Mouse (Mus musculus): ENCODE results near the gene Btaf1. TPM values are rescaled to one million over a fixed set of nuclear protein-coding genes. Genes with fewer than 3 reads are reported as not detected.

The Btaf1 gene
- total and polyA plus RNA-seq, 3 experiments = 2.7 to 13.5 (median 12.4) TPM

DNA sequence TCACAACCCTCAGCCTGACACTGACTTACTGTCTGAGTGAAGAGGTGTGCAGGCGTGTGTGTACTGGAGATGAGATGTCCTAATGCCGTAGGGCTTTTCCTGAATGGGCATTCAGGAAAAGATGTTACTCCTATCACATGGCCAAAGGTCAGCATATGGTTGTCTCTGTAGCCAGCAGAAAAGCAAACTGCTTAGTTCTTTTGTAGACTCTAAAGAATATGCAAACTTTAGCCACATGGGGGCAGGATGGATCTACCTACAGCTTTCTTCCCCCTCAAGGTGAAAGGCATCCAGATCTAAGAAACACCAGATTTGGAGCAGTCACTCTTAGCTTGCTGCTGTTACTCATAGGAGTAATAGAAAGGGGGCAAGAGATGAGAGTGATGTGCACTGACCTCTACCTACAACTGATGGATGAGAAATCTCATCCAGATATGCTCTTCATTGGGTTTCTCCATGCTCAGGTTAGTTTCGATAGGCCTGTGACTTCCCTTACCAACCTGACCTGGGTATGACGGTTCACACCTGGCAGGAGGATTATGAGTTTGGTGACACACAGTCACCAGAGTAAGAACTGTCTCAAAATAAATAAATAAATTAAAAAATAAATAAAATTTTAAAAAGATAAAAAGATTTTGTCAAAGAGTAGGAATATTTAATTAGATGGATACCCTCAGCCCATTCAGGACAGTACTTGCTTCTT lies 124.9 kb downstream of the Btaf1 start:
- Histone ChIP-seq H3K9ac (ENCODE audit: low read depth, low read length) (no peak overlapping the region), H3K4me1 (ENCODE audit: control insufficient read depth, insufficient read depth, low read length) (no peaks in the 10 kb centered on the region), H3K79me2 (replicated peaks; ENCODE audit: control insufficient read depth, insufficient read depth, low read length) (no peaks in the 10 kb centered on the region), H3K36me3 (ENCODE audit: control insufficient read depth, insufficient read depth, low read length) (no peaks in the 10 kb centered on the region; the same call in 1 of the 2 replicates), H3K27me3 (ENCODE audit: control insufficient read depth, insufficient read depth, low read length) (no peaks in the 10 kb centered on the region), H3K27ac (no peak overlapping the region), H3K4me3 (no peak overlapping the region)
- peak; percentile 80 for TF ChIP-seq CTCF (IDR thresholded peaks at IDR 0.05)
- no peak for TF ChIP-seq POLR2A (IDR thresholded peaks at IDR 0.05; ENCODE audit: insufficient read depth, low read depth, low read length)
- DNase-seq = no peak
- 56% methylated on average over 4 of the region's 4 CpGs for WGBS
- intact Hi-C loops (cut with DNase I) = loop anchor here (2.0 kb wide), 2 partner anchors 158 to 214 kb away; partner anchors contain the start of gene Cpeb3

DNA sequence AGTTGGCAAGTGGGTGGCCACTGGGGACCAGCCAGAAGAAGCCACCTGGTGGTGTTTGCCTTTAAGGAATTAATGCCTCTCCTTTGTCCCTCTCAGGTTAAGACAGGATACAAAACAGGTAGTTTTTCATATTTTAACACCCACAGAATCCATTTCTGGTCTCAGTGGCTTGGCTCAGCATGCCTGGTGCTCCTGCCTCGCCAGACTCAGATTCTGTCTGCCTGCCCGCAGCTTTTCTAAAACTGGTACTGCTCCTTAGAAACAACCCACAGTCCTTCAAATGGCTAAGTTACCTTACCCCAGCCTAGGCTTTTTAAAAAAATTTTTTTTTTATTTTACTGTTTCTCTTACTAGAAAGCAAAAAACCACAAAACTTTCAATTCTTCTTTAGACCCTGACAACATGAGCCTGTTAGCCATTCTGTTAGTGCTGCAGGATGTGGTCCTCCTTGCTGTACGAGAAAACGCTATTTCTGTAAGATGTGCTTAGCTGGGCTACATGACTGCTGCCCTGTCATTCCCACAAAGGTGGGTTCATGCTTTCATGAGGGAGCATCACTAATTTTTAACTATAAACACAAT lies 130.2 kb downstream of the Btaf1 start:
- H3K4me1 ChIP-seq (ENCODE audit: control insufficient read depth, insufficient read depth, low read length) = peaks cover 3% of the 10 kb centered on the region
- no peaks in the 10 kb centered on the region for H3K27me3 ChIP-seq (ENCODE audit: control insufficient read depth, insufficient read depth, low read length)
- no peak overlapping the region for H3K27ac ChIP-seq
- 75% methylated on average over 4 of the region's 4 CpGs for WGBS
- H3K79me2 ChIP-seq (replicated peaks; ENCODE audit: control insufficient read depth, insufficient read depth, low read length) = no peaks in the 10 kb centered on the region
- no peak overlapping the region for H3K9ac ChIP-seq (ENCODE audit: low read depth, low read length)
- DNase-seq = no peak
- intact Hi-C loops (cut with DNase I) = no loop called here
- TF ChIP-seq EP300 (IDR thresholded peaks at IDR 0.05; ENCODE audit: insufficient read depth, low read depth, low read length) (no peak), CTCF (IDR thresholded peaks at IDR 0.05) (no peak), POLR2A (IDR thresholded peaks at IDR 0.05; ENCODE audit: insufficient read depth, low read depth, low read length) (no peak)
- no peak overlapping the region for H3K4me3 ChIP-seq
- peaks cover 6% of the 10 kb centered on the region for H3K36me3 ChIP-seq (ENCODE audit: control insufficient read depth, insufficient read depth, low read length)

DNA sequence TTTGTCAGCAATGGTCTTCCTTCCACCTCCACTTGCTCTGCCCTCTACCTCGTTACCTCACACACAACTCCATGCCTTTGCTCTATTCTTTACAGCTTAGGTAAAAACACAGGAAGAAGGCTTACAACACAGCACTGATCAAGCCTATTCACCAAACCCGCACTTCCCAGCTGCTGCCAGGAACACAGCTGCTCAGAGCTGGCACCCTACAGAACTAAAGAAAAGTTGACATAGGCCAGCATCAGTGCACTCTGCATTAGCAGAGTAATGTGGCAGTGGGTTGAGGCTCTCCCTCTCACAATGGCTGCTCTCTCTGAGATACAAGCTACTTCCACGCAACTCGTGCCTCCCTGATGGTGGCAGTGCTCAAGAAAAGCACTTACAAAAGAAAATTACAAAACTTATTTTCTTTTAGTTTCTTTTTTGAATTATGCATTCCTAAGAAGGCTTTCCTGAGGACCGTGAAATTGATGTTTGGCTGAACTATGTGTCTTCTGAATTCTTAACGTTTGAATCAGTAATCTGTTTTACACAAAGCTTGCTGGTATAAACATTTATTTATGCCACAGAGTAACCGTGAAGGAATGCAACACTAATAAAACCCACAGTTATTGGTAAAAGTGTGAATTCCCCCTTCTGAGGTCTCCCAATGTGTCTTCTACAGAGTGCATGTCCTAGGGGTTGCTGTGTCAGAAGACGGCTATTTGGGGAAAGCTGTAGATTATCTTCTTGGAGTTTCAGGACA lies 131.5 kb downstream of the Btaf1 start:
- TF ChIP-seq POLR2A (IDR thresholded peaks at IDR 0.05; ENCODE audit: insufficient read depth, low read depth, low read length) (no peak), EP300 (IDR thresholded peaks at IDR 0.05; ENCODE audit: insufficient read depth, low read depth, low read length) (no peak), CTCF (IDR thresholded peaks at IDR 0.05) (no peak)
- Histone ChIP-seq H3K9ac (ENCODE audit: low read depth, low read length) (no peak overlapping the region), H3K27me3 (ENCODE audit: control insufficient read depth, insufficient read depth, low read length) (no peaks in the 10 kb centered on the region), H3K79me2 (replicated peaks; ENCODE audit: control insufficient read depth, insufficient read depth, low read length) (no peaks in the 10 kb centered on the region; the same call in 1 of the 2 replicates), H3K4me1 (ENCODE audit: control insufficient read depth, insufficient read depth, low read length) (peaks cover 3% of the 10 kb centered on the region), H3K4me3 (no peak overlapping the region), H3K27ac (no peak overlapping the region), H3K36me3 (ENCODE audit: control insufficient read depth, insufficient read depth, low read length) (peaks cover 6% of the 10 kb centered on the region)
- DNase-seq = no peak
- WGBS = 78% methylated on average over 8 of the region's 8 CpGs
- intact Hi-C loops (cut with DNase I) = no loop called here

DNA sequence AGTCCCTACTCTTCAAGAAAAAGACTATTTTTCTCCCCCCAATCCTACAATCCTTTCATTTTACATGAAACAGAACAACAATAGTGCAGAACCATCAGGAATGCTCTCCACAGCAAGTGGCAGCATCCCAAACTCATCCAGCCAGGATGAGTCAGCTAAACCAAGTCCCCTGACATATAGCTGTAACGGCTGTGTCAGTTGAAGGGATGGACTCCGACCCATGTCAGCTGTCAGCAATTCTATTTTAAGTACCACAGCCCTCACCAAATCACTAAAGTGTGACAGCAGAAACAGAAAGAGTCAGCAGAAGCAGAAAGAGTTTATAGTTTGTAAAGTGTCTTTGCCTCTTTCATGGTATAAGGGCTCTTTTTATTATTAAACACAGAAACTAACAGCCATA lies 133.7 kb downstream of the Btaf1 start:
- Histone ChIP-seq H3K27me3 (ENCODE audit: control insufficient read depth, insufficient read depth, low read length) (no peaks in the 10 kb centered on the region), H3K27ac (peak overlapping the region; percentile 79), H3K9ac (ENCODE audit: low read depth, low read length) (no peak overlapping the region), H3K79me2 (replicated peaks; ENCODE audit: control insufficient read depth, insufficient read depth, low read length) (no peaks in the 10 kb centered on the region; the same call in 1 of the 2 replicates), H3K4me1 (ENCODE audit: control insufficient read depth, insufficient read depth, low read length) (peaks cover 3% of the 10 kb centered on the region), H3K4me3 (no peak overlapping the region), H3K36me3 (ENCODE audit: control insufficient read depth, insufficient read depth, low read length) (peaks cover 9% of the 10 kb centered on the region)
- TF ChIP-seq EP300 (IDR thresholded peaks at IDR 0.05; ENCODE audit: insufficient read depth, low read depth, low read length) (0 out of 2 replicates have a peak, but pooled peaks have one; percentile 29), CTCF (IDR thresholded peaks at IDR 0.05) (no peak)
- intact Hi-C loops (cut with DNase I) = no loop called here
- peak; percentile 42 to 58 for DNase-seq
- WGBS = 13% methylated on average over 2 of the region's 2 CpGs

DNA sequence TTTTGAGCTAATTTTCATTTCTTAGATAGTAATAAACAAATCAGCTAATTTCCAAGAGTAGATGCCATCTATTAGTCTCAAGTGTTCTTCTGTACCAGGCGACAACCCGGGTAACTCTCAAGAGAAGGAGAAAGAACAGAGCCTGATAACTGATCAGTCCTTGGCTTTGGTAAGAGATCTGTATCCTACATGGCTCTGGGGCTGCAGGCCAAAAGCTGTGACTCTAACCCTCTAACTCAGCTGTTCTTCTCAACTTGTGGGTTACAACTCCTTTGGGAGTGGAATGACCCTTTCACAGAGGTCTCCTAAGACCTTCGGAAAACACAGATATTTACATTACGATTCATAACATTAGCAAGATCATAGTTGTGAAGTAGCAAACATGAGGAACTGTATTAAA lies 134.2 kb downstream of the Btaf1 start:
- 57% methylated on average over 4 of the region's 4 CpGs for WGBS
- Histone ChIP-seq H3K36me3 (ENCODE audit: control insufficient read depth, insufficient read depth, low read length) (peaks cover 9% of the 10 kb centered on the region), H3K27me3 (ENCODE audit: control insufficient read depth, insufficient read depth, low read length) (no peaks in the 10 kb centered on the region), H3K27ac (peak overlapping the region; percentile 79), H3K4me3 (no peak overlapping the region), H3K79me2 (replicated peaks; ENCODE audit: control insufficient read depth, insufficient read depth, low read length) (no peaks in the 10 kb centered on the region; the same call in 1 of the 2 replicates), H3K9ac (ENCODE audit: low read depth, low read length) (peak overlapping the region; percentile 42; the same call in 1 of the 2 replicates), H3K4me1 (ENCODE audit: control insufficient read depth, insufficient read depth, low read length) (peaks cover 3% of the 10 kb centered on the region)
- TF ChIP-seq CTCF (IDR thresholded peaks at IDR 0.05) = no peak
- TF ChIP-seq POLR2A (IDR thresholded peaks at IDR 0.05; ENCODE audit: insufficient read depth, low read depth, low read length) = no peak
- intact Hi-C loops (cut with DNase I) = no loop called here
- no peak for DNase-seq

Other genes starting within 250 kb of the Btaf1 start
- 100 to 1,000 TPM in 1 of 2 experiments, 10 to 100 TPM in 1; 90.4 to 152 TPM for gene Ppp1r3c, start 189.4 kb upstream of the Btaf1 start, total RNA-seq (2021)
- 49.7 and 99.7 TPM in 2 replicates for gene Ppp1r3c, start 189.4 kb upstream of the Btaf1 start, polyA plus RNA-seq (2012; rRNA removed)
- gene Tnks2, start 91.8 kb upstream of the Btaf1 start, total RNA-seq (2021) = 10 to 100 TPM; 69.4 to 72.8 TPM
- gene Tnks2, start 91.8 kb upstream of the Btaf1 start, polyA plus RNA-seq (2012; rRNA removed) = 18.6 and 34.9 TPM in 2 replicates
- 1 to 10 TPM; 1.7 to 3.1 TPM for gene Fgfbp3, start 6.5 kb upstream of the Btaf1 start, total RNA-seq (2021)
- 0.67 and 1.3 TPM in 2 replicates for gene Fgfbp3, start 6.5 kb upstream of the Btaf1 start, polyA plus RNA-seq (2012; rRNA removed)